Mouse (Mus musculus) neural tube, embryonic 14.5 days (tissue): ENCODE measurements around the gene Fam131a. TPM values are rescaled to one million over a fixed set of nuclear protein-coding genes. Genes with fewer than 3 reads are reported as not detected.

Experiments used
- ATAC-seq: fragments of 200-750 bp; cut with Nextera tagmentation; 2 replicates; pipeline ENCODE4 v1.8.0; 2017; ENCODE audit warnings: low read depth, mild to moderate bottlenecking, moderate TSS enrichment, moderate library complexity
- H3K27ac ChIP-seq: fragments of 300-500 bp; sonication (generic); 2 replicates; pipeline ENCODE4 v1.5.1; 2014; ENCODE audit warnings: low read depth, mild to moderate bottlenecking, control low read depth, low read length, moderate library complexity, mixed read lengths
- H3K27me3 ChIP-seq: fragments of 300-500 bp; sonication (generic); 2 replicates; pipeline ENCODE4 v1.6.1; 2014; ENCODE audit warnings: low read length; ENCODE audit not compliant: control insufficient read depth, insufficient read depth
- H3K36me3 ChIP-seq: fragments of 300-500 bp; sonication (generic); 2 replicates; pipeline ENCODE4 v1.6.1; 2014; ENCODE audit warnings: low read length, mixed read lengths; ENCODE audit not compliant: control insufficient read depth, insufficient read depth
- H3K4me1 ChIP-seq: fragments of 300-500 bp; sonication (generic); 2 replicates; pipeline ENCODE4 v1.6.1; 2014; ENCODE audit warnings: low read length; ENCODE audit not compliant: control insufficient read depth, insufficient read depth
- H3K4me2 ChIP-seq: fragments of 300-500 bp; sonication (generic); 2 replicates; pipeline ENCODE4 v1.6.1; 2014; ENCODE audit warnings: mild to moderate bottlenecking, low read depth, low read length, control low read depth
- H3K4me3 ChIP-seq: fragments of 300-500 bp; sonication (generic); 2 replicates; pipeline ENCODE4 v1.5.1; 2014; ENCODE audit warnings: low read depth, low read length, control low read depth, mixed read lengths
- H3K9ac ChIP-seq: fragments of 300-500 bp; sonication (generic); replicated peaks from 2 replicates; pipeline ENCODE4 v1.6.1; 2014; ENCODE audit warnings: low read depth, mild to moderate bottlenecking, control low read depth, low read length, mixed read lengths
- H3K9me3 ChIP-seq: fragments of 300-500 bp; sonication (generic); 2 replicates; pipeline ENCODE4 v1.6.1; 2016; ENCODE audit warnings: low read length; ENCODE audit not compliant: control insufficient read depth
- WGBS: fragments of 180-500 bp; shearing (Covaris S2); extraction: QIAGEN DNeasy Blood & Tissue Kit; methylation state at CpG from one replicate; pipeline ENCODE4 v1.1.7; 2014; 5-methylcytosine and 5-hydroxymethylcytosine counted together
- polyA plus RNA-seq: library from polyadenylated mRNA; unstranded; fragments of >200 nt; fragmentation: Nextera tagmentation; extraction: Ambion mirVana; gene quantifications from 2 replicates; pipeline ENCODE4 v1.2.1, GENCODE M21; 2014

The Fam131a gene
- polyA plus RNA-seq, 1 experiment from 2014 or later = 48.2 TPM

DNA sequence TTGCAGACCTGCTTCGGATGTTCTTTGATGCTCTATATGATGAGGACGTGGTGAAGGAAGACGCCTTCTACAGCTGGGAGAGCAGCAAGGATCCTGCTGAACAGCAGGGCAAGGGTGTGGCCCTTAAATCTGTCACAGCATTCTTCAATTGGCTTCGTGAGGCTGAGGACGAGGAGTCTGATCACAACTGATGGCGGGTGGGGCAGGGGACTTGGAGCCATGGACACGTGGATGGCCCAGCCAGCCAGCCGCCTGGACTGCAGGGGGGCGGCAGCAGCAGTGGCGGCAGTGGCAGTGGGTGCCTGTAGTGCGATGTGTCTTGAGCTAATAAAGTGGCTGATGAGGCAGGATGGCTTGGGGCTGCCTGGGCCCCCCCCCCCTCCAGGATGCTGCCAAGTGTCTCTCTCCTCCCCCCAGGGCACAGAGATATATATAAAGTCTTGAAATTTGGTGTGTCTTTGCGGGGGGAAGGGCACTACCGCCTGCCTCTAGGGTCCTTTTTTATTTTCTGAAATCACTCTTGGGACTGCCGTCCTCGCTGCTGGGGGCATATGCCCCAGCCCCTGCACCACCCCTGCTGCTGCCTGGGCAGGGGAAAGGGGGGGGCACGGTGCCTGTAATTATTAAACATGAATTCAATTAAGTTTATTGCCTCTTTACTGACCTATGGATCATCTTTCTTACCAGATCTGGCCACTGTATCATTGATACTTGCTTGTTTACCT, 638 bp upstream of the Fam131a start:
- Histone ChIP-seq H3K9ac (no peak overlapping the region), H3K4me3 (no peak overlapping the region), H3K4me2 (peak overlapping the region; percentile 86), H3K9me3 (no peaks in the 10 kb centered on the region), H3K27me3 (no peaks in the 10 kb centered on the region), H3K4me1 (peaks cover 35% of the 10 kb centered on the region), H3K36me3 (peaks cover 31% of the 10 kb centered on the region), H3K27ac (peak overlapping the region; percentile 94)
- ATAC-seq = no peak
- WGBS = 35% methylated on average over 16 of the region's 16 CpGs

GRCm38 (mm10) chr16:20694781-20695180, 1.7 kb downstream of the Fam131a start:
- Histone ChIP-seq H3K4me2 (no peak overlapping the region; the same call in 1 of the 2 replicates), H3K27me3 (no peaks in the 10 kb centered on the region), H3K4me3 (no peak overlapping the region), H3K27ac (peak overlapping the region; percentile 10; the same call in 1 of the 2 replicates), H3K4me1 (peaks cover 35% of the 10 kb centered on the region), H3K9me3 (no peaks in the 10 kb centered on the region), H3K9ac (no peak overlapping the region), H3K36me3 (peaks cover 17% of the 10 kb centered on the region)
- no peak for ATAC-seq
- WGBS = 73% methylated on average over 8 of the region's 8 CpGs

DNA sequence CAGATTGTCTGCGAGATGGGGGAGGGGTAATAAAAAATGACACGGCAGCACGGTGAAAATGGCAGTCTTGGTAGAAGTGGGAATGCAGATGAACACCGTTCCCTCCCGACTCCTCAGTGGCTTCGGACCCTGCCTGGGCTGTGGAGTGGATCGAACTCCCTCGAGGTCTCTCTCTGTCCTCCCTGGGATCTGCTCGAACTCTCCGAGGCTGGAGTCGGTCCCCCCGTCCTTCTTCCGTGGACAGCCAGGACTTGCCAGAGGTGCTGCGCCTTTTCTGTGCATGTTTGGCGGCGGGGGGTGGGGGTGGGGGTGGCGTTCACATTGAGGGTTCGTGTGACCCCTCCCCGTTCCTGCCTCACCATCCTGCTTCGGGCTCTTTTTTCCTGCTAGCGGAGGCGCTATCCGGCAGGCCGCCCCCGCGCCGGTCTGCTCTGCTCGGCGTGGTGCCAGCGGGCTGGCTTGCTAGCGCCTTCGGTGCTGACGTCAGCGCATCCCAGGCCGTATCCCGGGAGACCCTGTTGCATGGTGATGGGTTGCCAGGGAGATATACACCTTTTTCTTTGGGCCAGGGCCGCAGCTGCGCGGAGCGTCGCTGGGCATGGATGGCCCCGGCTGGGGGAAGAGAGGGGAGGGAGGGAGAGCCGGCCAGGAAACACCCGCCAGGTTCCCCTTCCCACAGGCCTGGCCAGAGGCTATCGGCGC, 2.7 kb downstream of the Fam131a start:
- WGBS = under 1% methylated on average over 46 of the region's 46 CpGs
- peak; percentile 72 for ATAC-seq
- H3K9me3 ChIP-seq = no peaks in the 10 kb centered on the region
- no peaks in the 10 kb centered on the region for H3K27me3 ChIP-seq
- H3K27ac ChIP-seq = peak overlapping the region; percentile 73
- peak overlapping the region; percentile 41 for H3K4me3 ChIP-seq
- peak overlapping the region; percentile 76 for H3K4me2 ChIP-seq
- peaks cover 35% of the 10 kb centered on the region for H3K4me1 ChIP-seq
- peak overlapping the region; percentile 50 for H3K9ac ChIP-seq
- H3K36me3 ChIP-seq = peaks cover 17% of the 10 kb centered on the region

- Histone ChIP-seq H3K27ac (no peak overlapping the region), H3K4me1 (peaks cover 38% of the 10 kb centered on the region), H3K9ac (no peak overlapping the region), H3K36me3 (peaks cover 22% of the 10 kb centered on the region), H3K27me3 (no peaks in the 10 kb centered on the region), H3K4me2 (no peak overlapping the region), H3K4me3 (no peak overlapping the region), H3K9me3 (no peaks in the 10 kb centered on the region)
- no peak for ATAC-seq
- WGBS = 83% methylated on average over 5 of the region's 5 CpGs
Measured at GRCm38 (mm10) chr16:20699266-20699665, 6.2 kb downstream of the Fam131a start.

DNA sequence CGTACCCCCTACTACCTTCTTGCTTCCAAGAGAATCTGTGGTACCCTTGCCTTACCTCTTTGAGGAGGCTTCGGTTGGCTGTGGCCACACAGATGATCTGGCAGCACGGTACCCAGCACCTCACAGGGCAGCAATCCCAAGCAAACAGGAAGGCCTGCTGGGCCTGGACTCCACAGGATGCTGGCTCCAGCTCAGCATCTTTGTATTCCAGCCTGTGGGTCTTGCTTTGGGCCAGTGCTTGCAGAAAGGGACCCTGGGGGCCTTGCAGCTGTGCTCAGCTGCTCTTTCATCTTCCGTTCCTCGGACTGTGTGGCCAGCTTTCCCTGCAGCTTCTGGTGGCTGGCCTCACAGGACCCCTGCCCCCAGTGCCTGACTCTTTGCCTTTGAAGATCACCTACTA, 7.0 kb downstream of the Fam131a start:
- H3K4me1 ChIP-seq = peaks cover 30% of the 10 kb centered on the region
- H3K4me2 ChIP-seq = no peak overlapping the region
- no peak for ATAC-seq
- no peak overlapping the region for H3K27ac ChIP-seq
- no peaks in the 10 kb centered on the region for H3K9me3 ChIP-seq
- peaks cover 25% of the 10 kb centered on the region for H3K36me3 ChIP-seq
- no peak overlapping the region for H3K9ac ChIP-seq
- no peaks in the 10 kb centered on the region for H3K27me3 ChIP-seq
- H3K4me3 ChIP-seq = no peak overlapping the region
- 40% methylated on average over 5 of the region's 5 CpGs for WGBS

DNA sequence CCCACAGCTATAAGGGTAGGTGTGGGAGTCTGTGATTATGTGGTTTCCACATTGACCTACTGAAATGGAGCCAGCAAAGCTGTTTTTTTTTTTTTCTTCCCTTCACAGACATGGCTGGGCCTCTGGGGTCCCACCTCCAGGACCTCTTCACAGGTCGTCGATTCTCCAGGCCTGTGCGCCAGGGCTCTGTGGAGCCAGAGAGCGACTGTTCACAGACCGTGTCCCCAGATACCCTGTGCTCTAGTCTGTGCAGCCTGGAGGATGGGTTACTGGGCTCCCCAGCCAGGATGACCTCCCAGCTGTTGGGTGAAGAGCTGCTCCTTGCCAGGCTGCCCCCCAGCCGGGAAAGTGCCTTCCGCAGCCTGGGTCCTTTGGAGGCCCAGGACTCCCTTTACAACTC, 8.3 kb downstream of the Fam131a start:
- WGBS = 41% methylated on average over 7 of the region's 7 CpGs
- Histone ChIP-seq H3K4me3 (no peak overlapping the region), H3K9me3 (no peaks in the 10 kb centered on the region), H3K9ac (no peak overlapping the region), H3K36me3 (peaks cover 25% of the 10 kb centered on the region), H3K27ac (peak overlapping the region; percentile 48; the same call in 1 of the 2 replicates), H3K4me1 (peaks cover 18% of the 10 kb centered on the region; the same call in 1 of the 2 replicates), H3K27me3 (no peaks in the 10 kb centered on the region), H3K4me2 (no peak overlapping the region)
- ATAC-seq = no peak

- H3K27me3 ChIP-seq = no peaks in the 10 kb centered on the region
- H3K36me3 ChIP-seq = peaks cover 28% of the 10 kb centered on the region
- ATAC-seq = 0 out of 2 replicates have a peak, but pooled peaks have one; percentile 22
- no peak overlapping the region for H3K4me2 ChIP-seq
- H3K9me3 ChIP-seq = no peaks in the 10 kb centered on the region
- 0 out of 2 replicates have a peak overlapping the region, but pooled peaks have one; percentile 0 for H3K9ac ChIP-seq
- H3K4me1 ChIP-seq = peaks cover 14% of the 10 kb centered on the region; the same call in 1 of the 2 replicates
- WGBS = 17% methylated on average over 11 of the region's 12 CpGs
- no peak overlapping the region for H3K4me3 ChIP-seq
- H3K27ac ChIP-seq = peak overlapping the region; percentile 57
Measured at GRCm38 (mm10) chr16:20701729-20702521, 8.9 kb downstream of the Fam131a start.

DNA sequence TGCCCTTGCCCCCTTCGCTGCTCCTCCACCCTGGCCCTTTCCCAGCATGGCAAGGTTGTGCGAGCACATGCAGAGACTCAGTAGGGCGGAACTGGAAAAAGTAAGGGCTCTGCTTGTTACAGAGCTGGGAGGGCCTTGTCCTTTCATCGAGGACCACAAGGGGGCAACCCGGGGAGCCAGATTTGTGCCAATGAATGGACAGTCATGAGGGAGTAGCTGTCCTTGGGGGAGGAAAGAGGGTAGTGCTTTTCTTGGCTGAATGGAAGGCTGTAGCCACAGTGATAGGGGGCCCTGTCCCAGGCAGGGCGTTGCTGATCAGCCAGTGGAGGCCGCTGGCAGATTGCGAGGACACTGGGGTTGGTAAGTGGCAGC, 9.5 kb downstream of the Fam131a start:
- Histone ChIP-seq H3K9ac (no peak overlapping the region), H3K36me3 (peaks cover 32% of the 10 kb centered on the region), H3K27ac (peak overlapping the region; percentile 57; the same call in 1 of the 2 replicates), H3K4me1 (peaks cover 14% of the 10 kb centered on the region; the same call in 1 of the 2 replicates), H3K27me3 (no peaks in the 10 kb centered on the region), H3K4me3 (no peak overlapping the region), H3K9me3 (no peaks in the 10 kb centered on the region), H3K4me2 (no peak overlapping the region)
- ATAC-seq = peak; percentile 79
- WGBS = 7% methylated on average over 8 of the region's 8 CpGs
